Mouse (Mus musculus): ENCODE data around the gene Tfdp2.
"Not testable (repeated sequence)": the region's sequence is repeated elsewhere in the genome, so short reads cannot be mapped to it uniquely, and the experiment has no call there.

Tfdp2 gene

GRCm38 (mm10) chr9:96308816-96309215 is 112.7 kb downstream of the Tfdp2 start:
- DNase-seq (ENCODE audit: low spot score) = no peak

GRCm38 (mm10) chr9:96312074-96312473 is 116.0 kb downstream of the Tfdp2 start:
- no peak for DNase-seq (ENCODE audit: low spot score)

- DNase-seq (ENCODE audit: low spot score) = no peak
These were observed 123.3 kb downstream of the Tfdp2 start for GRCm38 (mm10) chr9:96319333-96319732.

- no peak for DNase-seq (ENCODE audit: low spot score)
These were observed 124.5 kb downstream of the Tfdp2 start for GRCm38 (mm10) chr9:96320551-96320980.

- no peak for DNase-seq (ENCODE audit: low spot score)
These were observed 126.5 kb downstream of the Tfdp2 start for GRCm38 (mm10) chr9:96322411-96323152.

GRCm38 (mm10) chr9:96324502-96324901 is 128.4 kb downstream of the Tfdp2 start:
- no peak for DNase-seq (ENCODE audit: low spot score)

- DNase-seq (ENCODE audit: low spot score) = peak; percentile 16
These were observed 130.4 kb downstream of the Tfdp2 start for GRCm38 (mm10) chr9:96326496-96326923.

GRCm38 (mm10) chr9:96328226-96328625 is 132.2 kb downstream of the Tfdp2 start:
- no peak for DNase-seq (ENCODE audit: low spot score)

- DNase-seq (ENCODE audit: low spot score) = no peak
These were observed 135.1 kb downstream of the Tfdp2 start for GRCm38 (mm10) chr9:96331146-96331545.

GRCm38 (mm10) chr9:96345750-96346149 is 149.7 kb downstream of the Tfdp2 start:
- DNase-seq (ENCODE audit: low spot score) = no peak

GRCm38 (mm10) chr9:96348885-96349284 is 152.8 kb downstream of the Tfdp2 start:
- no peak for DNase-seq (ENCODE audit: low spot score)

GRCm38 (mm10) chr9:96350010-96350409 is 153.9 kb downstream of the Tfdp2 start:
- peak; percentile 15 for DNase-seq (ENCODE audit: low spot score)

GRCm38 (mm10) chr9:96350476-96350875 is 154.4 kb downstream of the Tfdp2 start:
- no peak for DNase-seq (ENCODE audit: low spot score)

GRCm38 (mm10) chr9:96351771-96352170 is 155.7 kb downstream of the Tfdp2 start:
- DNase-seq (ENCODE audit: low spot score) = not testable (repeated sequence)

GRCm38 (mm10) chr9:96353121-96353769 is 157.2 kb downstream of the Tfdp2 start:
- no peak for DNase-seq (ENCODE audit: low spot score)

- DNase-seq (ENCODE audit: low spot score) = no peak
These were observed 157.7 kb downstream of the Tfdp2 start for GRCm38 (mm10) chr9:96353799-96354198.

- DNase-seq (ENCODE audit: low spot score) = no peak
These were observed 164.0 kb downstream of the Tfdp2 start for GRCm38 (mm10) chr9:96360056-96360455.

GRCm38 (mm10) chr9:96363581-96364140 is 167.6 kb downstream of the Tfdp2 start:
- peak; percentile 36 for DNase-seq (ENCODE audit: low spot score)

- peak; percentile 99 for DNase-seq (ENCODE audit: low spot score)
These were observed 168.2 kb downstream of the Tfdp2 start, which contains the start of gene Atp1b3 for GRCm38 (mm10) chr9:96364141-96364838. Gene Atp1b3, minus strand, starts transcription at chr9:96364442.

- DNase-seq (ENCODE audit: low spot score) = no peak
These were observed 169.3 kb downstream of the Tfdp2 start for GRCm38 (mm10) chr9:96365271-96365872.

GRCm38 (mm10) chr9:96369654-96370384 is 173.7 kb downstream of the Tfdp2 start:
- no peak for DNase-seq (ENCODE audit: low spot score)

Measured in ovary, postnatal 10 days (tissue).